Mouse (Mus musculus): Measurements from ENCODE around the gene Trit1. TPM values are rescaled to one million over a fixed set of nuclear protein-coding genes. Genes with fewer than 3 reads are reported as not detected.
"Not testable (repeated sequence)": the region's sequence is repeated elsewhere in the genome, so short reads cannot be mapped to it uniquely, and the experiment has no call there.

Trit1 gene
- polyA plus RNA-seq, 1 experiment from 2014 or later, result 19.2 TPM

- no peak overlapping the region for H3K4me3 ChIP-seq
- peaks cover 8% of the 10 kb centered on the region for H3K4me1 ChIP-seq
- H3K36me3 ChIP-seq, result no peaks in the 10 kb centered on the region
- ATAC-seq (ENCODE audit: borderline replicate concordance, extremely low read depth, low FRiP score, low TSS enrichment), result no peak
- H3K9me3 ChIP-seq, result no peaks in the 10 kb centered on the region
- H3K27ac ChIP-seq, result no peak overlapping the region
- H3K27me3 ChIP-seq, result peaks cover 49% of the 10 kb centered on the region
- no peak overlapping the region for H3K9ac ChIP-seq
- no peak overlapping the region for H3K4me2 ChIP-seq
- WGBS, result 27% methylated on average over 4 of the region's 4 CpGs
Measured at GRCm38 (mm10) chr4:122999263-122999691, 17.1 kb upstream of the Trit1 start.

- Histone ChIP-seq H3K36me3 (no peaks in the 10 kb centered on the region), H3K4me1 (peaks cover 12% of the 10 kb centered on the region), H3K9ac (no peak overlapping the region), H3K4me2 (no peak overlapping the region), H3K9me3 (no peaks in the 10 kb centered on the region), H3K4me3 (no peak overlapping the region), H3K27ac (no peak overlapping the region), H3K27me3 (peaks cover 42% of the 10 kb centered on the region)
- no peak for ATAC-seq (ENCODE audit: borderline replicate concordance, extremely low read depth, low FRiP score, low TSS enrichment)
- 78% methylated on average over 14 of the region's 14 CpGs for WGBS
Measured at GRCm38 (mm10) chr4:123000130-123000529, 16.3 kb upstream of the Trit1 start.

- H3K36me3 ChIP-seq, result no peaks in the 10 kb centered on the region
- no peak overlapping the region for H3K4me2 ChIP-seq
- no peak overlapping the region for H3K27ac ChIP-seq
- no peak for ATAC-seq (ENCODE audit: borderline replicate concordance, extremely low read depth, low FRiP score, low TSS enrichment)
- H3K27me3 ChIP-seq, result peaks cover 41% of the 10 kb centered on the region
- H3K9me3 ChIP-seq, result no peaks in the 10 kb centered on the region
- no peak overlapping the region for H3K9ac ChIP-seq
- H3K4me3 ChIP-seq, result no peak overlapping the region
- WGBS, result 76% methylated on average over 17 of the region's 17 CpGs
- peaks cover 18% of the 10 kb centered on the region for H3K4me1 ChIP-seq
Measured at GRCm38 (mm10) chr4:123000617-123001342, 15.6 kb upstream of the Trit1 start.

GRCm38 (mm10) chr4:123005054-123005966, 11.1 kb upstream of the Trit1 start:
- no peak overlapping the region for H3K9ac ChIP-seq
- H3K9me3 ChIP-seq, result no peaks in the 10 kb centered on the region
- peaks cover 15% of the 10 kb centered on the region for H3K4me1 ChIP-seq
- no peaks in the 10 kb centered on the region for H3K36me3 ChIP-seq
- H3K27me3 ChIP-seq, result peaks cover under 1% of the 10 kb centered on the region; the same call in 1 of the 2 replicates
- WGBS, result 16% methylated on average over 15 of the region's 15 CpGs
- H3K4me2 ChIP-seq, result peak overlapping the region; percentile 27
- ATAC-seq (ENCODE audit: borderline replicate concordance, extremely low read depth, low FRiP score, low TSS enrichment), result peak; percentile 52; the same call in 1 of the 2 replicates
- no peak overlapping the region for H3K4me3 ChIP-seq
- H3K27ac ChIP-seq, result peak overlapping the region; percentile 73

- H3K4me2 ChIP-seq; H3K36me3 ChIP-seq; H3K4me3 ChIP-seq; ATAC-seq (ENCODE audit: borderline replicate concordance, extremely low read depth, low FRiP score, low TSS enrichment); H3K27me3 ChIP-seq; H3K4me1 ChIP-seq; H3K9ac ChIP-seq; H3K27ac ChIP-seq; H3K9me3 ChIP-seq: not testable (repeated sequence)
- whole genome bisulfite sequencing, result 82% methylated on average over 4 of the region's 4 CpGs
Measured at GRCm38 (mm10) chr4:123012501-123012900, 3.9 kb upstream of the Trit1 start.

GRCm38 (mm10) chr4:123013346-123013945, 3.0 kb upstream of the Trit1 start:
- Histone ChIP-seq H3K36me3 (no peaks in the 10 kb centered on the region), H3K27ac (no peak overlapping the region), H3K27me3 (no peaks in the 10 kb centered on the region), H3K4me2 (no peak overlapping the region), H3K9ac (no peak overlapping the region), H3K4me1 (peaks cover 18% of the 10 kb centered on the region), H3K9me3 (no peaks in the 10 kb centered on the region), H3K4me3 (no peak overlapping the region)
- 69% methylated on average over 5 of the region's 5 CpGs for WGBS
- ATAC-seq (ENCODE audit: borderline replicate concordance, extremely low read depth, low FRiP score, low TSS enrichment), result no peak

- Histone ChIP-seq H3K27ac (no peak overlapping the region), H3K4me3 (no peak overlapping the region), H3K4me1 (peaks cover 21% of the 10 kb centered on the region), H3K27me3 (no peaks in the 10 kb centered on the region), H3K9me3 (no peaks in the 10 kb centered on the region), H3K36me3 (no peaks in the 10 kb centered on the region), H3K4me2 (no peak overlapping the region), H3K9ac (no peak overlapping the region)
- 30% methylated on average over 3 of the region's 3 CpGs for WGBS
- ATAC-seq (ENCODE audit: borderline replicate concordance, extremely low read depth, low FRiP score, low TSS enrichment), result no peak
Measured at GRCm38 (mm10) chr4:123013949-123014406, 2.4 kb upstream of the Trit1 start.

GRCm38 (mm10) chr4:123014501-123015282, 1.7 kb upstream of the Trit1 start:
- WGBS, result 34% methylated on average over 7 of the region's 7 CpGs
- Histone ChIP-seq H3K4me2 (no peak overlapping the region), H3K9ac (no peak overlapping the region), H3K4me1 (peaks cover 24% of the 10 kb centered on the region), H3K36me3 (no peaks in the 10 kb centered on the region), H3K4me3 (no peak overlapping the region), H3K9me3 (no peaks in the 10 kb centered on the region), H3K27ac (no peak overlapping the region), H3K27me3 (no peaks in the 10 kb centered on the region)
- ATAC-seq (ENCODE audit: borderline replicate concordance, extremely low read depth, low FRiP score, low TSS enrichment), result no peak

GRCm38 (mm10) chr4:123021591-123021990, 5.2 kb downstream of the Trit1 start:
- no peak overlapping the region for H3K9ac ChIP-seq
- 0 out of 2 replicates have a peak, but pooled peaks cover 4% of the 10 kb centered on the region for H3K36me3 ChIP-seq
- no peak overlapping the region for H3K4me3 ChIP-seq
- no peak overlapping the region for H3K27ac ChIP-seq
- H3K4me1 ChIP-seq, result peaks cover 19% of the 10 kb centered on the region
- H3K27me3 ChIP-seq, result no peaks in the 10 kb centered on the region
- no peak overlapping the region for H3K4me2 ChIP-seq
- no peaks in the 10 kb centered on the region for H3K9me3 ChIP-seq
- no peak for ATAC-seq (ENCODE audit: borderline replicate concordance, extremely low read depth, low FRiP score, low TSS enrichment)
- WGBS, result 92% methylated on average over 3 of the region's 3 CpGs

- H3K9ac ChIP-seq, result no peak overlapping the region
- peaks cover 12% of the 10 kb centered on the region; the same call in 1 of the 2 replicates for H3K36me3 ChIP-seq
- H3K27ac ChIP-seq, result no peak overlapping the region
- WGBS, result 100% methylated on average over 1 of the region's 1 CpGs
- H3K4me2 ChIP-seq, result no peak overlapping the region
- H3K27me3 ChIP-seq, result no peaks in the 10 kb centered on the region
- H3K9me3 ChIP-seq, result no peaks in the 10 kb centered on the region
- no peak for ATAC-seq (ENCODE audit: borderline replicate concordance, extremely low read depth, low FRiP score, low TSS enrichment)
- H3K4me3 ChIP-seq, result no peak overlapping the region
- H3K4me1 ChIP-seq, result peaks cover 11% of the 10 kb centered on the region
Measured at GRCm38 (mm10) chr4:123022896-123023295, 6.5 kb downstream of the Trit1 start.

- Histone ChIP-seq H3K36me3 (peaks cover 16% of the 10 kb centered on the region; the same call in 1 of the 2 replicates), H3K9ac (no peak overlapping the region), H3K4me3 (no peak overlapping the region), H3K27me3 (no peaks in the 10 kb centered on the region), H3K4me2 (no peak overlapping the region), H3K4me1 (no peaks in the 10 kb centered on the region), H3K9me3 (no peaks in the 10 kb centered on the region), H3K27ac (no peak overlapping the region)
- WGBS, result 71% methylated on average over 2 of the region's 2 CpGs
- no peak for ATAC-seq (ENCODE audit: borderline replicate concordance, extremely low read depth, low FRiP score, low TSS enrichment)
Measured at GRCm38 (mm10) chr4:123025418-123025817, 9.0 kb downstream of the Trit1 start.

All from lung, embryonic 15.5 days (tissue).